Mouse (Mus musculus): ENCODE results near the gene Aff3. TPM values are rescaled to one million over a fixed set of nuclear protein-coding genes. Genes with fewer than 3 reads are reported as not detected.

Aff3 gene
- 10 to 100 TPM; 15.3 to 16.4 TPM for total RNA-seq (2021)
- long read RNA-seq, experiment 1 = 0 reads
- long read RNA-seq, experiment 2, partial matches to known transcripts = 1 of 4 reads
- long read RNA-seq, experiment 2, other reads (novel, unspliced or antisense) = 3 of 4 reads

DNA sequence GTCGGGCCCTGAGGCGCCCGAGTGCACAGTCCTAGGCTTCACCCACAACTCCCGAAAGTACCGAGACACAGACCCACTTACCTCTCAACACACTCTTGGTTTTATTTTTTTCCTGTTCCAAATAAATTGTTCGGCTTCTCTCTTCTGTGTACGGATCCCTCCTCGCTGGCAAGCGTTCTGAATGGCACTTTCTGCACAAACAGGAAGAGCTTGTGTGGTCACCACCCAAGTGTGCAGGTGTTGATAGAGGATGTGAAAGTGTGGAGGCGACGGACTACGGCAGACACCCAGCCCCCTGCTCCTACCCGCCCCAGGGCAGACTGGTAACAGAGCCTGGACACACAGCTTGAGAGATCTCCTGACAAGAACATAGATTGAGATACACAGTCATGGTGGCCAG lies at the start of gene Aff3:
Gene Aff3 (minus strand): TSS at position 179 of the 400 bp plus-strand sequence.
- DNase-seq (ENCODE audit: low spot score in 2 of 2) = no peak

DNA sequence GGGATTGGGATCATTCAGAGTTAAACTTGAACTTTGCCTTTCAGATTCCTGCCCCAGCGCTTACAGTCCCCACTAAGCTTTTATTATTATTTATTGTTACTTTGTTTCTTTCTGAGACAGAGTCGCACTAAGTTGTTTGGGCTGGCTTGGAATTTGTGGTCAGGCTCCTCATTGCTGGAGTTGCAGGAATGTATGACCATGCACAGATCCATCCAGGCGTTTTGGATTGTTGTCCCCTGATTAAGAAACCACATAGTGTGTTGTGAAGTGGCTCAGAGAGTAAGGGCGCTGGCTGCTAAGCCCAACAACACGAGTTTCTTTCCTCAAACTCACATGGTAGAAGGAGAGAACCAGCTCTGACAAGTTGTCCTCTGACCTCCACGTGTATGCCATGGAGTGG lies 35.9 kb upstream of the Aff3 start:
- no peak for DNase-seq (ENCODE audit: low spot score in 2 of 2)

DNA sequence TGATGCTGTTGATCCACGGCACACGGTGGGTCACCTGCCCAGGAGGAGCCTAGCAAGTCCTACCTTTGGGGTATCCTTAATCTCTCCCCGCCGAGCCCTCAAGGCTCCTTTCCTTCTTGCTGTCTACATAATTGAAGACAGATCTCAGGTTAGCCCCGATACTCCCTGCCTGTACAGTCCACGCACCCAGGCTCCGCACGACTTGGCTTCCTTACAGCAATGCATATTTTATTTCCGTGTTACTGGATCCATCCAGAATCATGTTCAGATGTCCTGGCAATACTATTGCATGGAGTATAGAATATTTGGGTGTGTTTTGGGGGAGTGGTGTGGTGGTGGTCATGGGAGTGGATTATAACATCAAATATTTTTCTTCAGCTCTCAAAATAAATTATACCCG lies 34.5 kb upstream of the Aff3 start:
- no peak for DNase-seq (ENCODE audit: low spot score in 2 of 2)

DNA sequence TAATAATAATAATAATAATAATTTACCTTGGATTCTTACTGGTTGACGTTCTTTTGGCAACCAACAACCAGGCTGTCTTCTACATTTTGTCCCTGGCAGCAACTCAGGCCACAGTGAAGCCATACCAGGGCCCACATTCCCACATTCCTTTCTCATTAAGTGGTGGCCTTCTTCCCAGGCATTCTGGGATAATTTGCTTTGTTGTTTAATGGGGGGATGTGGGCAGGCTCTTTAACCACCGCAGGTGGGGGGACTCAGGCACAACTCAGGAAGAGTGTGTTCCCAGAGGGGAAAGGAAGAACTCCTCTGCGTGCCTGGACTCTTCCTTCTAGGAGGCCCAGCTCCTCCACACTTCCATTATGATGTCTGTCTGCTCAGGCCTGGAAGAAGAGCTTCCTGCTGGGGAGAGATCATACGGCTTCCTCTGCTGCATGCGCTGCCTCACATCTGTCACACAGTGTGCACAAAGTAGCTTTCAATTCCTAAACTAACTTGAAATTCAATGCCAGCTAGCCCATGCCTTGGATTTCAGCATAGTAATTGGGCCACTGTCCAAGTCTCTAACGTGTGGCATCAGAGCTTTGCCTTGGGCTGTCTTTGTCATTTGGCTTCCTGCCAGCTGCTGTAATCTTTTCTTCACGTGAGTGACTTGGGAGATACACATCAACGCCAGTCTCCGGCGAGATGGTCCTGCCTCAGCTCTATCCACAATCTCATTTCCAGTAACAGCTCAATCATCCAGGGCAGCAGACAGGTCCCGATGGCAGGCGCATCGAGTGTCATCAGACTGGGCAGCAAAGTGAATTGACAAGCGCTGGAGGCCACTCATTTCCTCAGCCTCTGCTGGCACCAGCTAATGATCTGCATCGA lies 31.3 kb upstream of the Aff3 start:
- no peak for DNase-seq (ENCODE audit: low spot score in 2 of 2)

DNA sequence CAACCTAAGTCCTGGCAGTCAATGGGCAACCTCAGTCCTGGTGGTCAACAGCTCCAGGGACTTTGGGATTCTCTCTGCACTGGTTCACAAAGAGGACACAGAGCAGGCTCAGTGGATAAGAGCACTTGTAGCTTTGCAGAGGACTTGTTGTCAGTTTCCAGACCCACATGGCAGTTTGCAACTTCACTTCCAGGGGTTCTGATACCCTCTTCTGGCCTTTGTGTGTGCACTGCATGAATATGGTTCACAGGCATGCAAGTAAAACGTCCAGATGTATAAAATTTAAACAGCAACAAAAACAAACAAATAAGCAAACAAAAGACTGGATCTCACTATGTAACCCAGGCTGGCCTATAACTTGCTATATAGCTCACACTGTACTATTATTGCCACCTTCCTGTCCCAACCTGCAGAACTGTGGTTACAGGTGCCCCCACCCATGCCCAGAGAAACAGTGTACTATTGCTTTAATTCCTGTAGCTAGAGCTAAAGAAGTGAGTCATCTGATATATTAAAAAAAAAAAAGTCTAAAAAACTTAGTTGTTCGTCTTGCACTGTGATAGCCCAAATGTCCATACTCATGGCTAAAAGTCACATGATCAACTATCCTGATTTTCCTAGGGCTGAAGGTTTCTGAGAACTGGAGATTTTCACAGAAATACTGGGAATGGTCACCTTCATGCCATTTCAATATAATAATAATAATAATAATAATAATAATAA lies 30.5 kb upstream of the Aff3 start:
- DNase-seq (ENCODE audit: low spot score in 2 of 2) = no peak

DNA sequence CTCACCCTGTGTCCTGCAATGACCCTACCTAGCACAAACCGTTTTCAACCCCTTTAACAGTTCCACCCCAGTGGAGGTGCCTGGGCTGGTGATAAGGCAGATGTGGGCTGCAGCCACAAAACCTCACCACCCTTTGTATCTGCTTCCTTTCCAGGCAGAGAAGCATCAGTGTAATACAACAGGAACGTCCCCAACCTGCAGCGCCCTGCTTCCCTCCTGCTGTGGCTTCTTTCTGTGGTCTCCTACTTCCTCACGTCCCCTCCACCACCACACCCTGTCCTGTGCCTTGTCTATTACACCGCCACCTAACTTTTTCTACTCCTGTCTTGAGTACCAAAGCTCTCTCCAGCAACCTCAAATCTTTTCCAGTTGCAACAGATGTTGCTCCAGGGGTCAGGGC lies 29.4 kb upstream of the Aff3 start:
- no peak for DNase-seq (ENCODE audit: low spot score in 2 of 2)

DNA sequence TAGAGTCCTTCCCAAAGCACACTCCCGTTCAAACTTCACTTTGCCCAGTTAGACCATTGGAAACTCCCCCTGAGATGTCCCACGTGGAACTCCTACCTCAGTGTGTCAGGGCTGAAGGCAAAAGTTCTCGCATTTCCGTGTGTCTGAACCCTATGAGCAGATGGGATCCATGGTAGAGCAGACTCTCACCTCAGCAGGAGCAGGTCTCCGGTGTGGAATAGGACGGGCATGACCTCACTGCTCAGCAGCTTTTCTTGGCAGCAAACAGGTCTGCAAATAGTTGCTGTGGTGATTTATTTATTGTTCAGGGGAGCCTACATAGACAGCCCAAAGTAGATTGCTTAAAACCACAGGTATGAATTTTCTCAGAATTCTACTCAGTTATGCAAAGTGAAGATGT lies 25.7 kb upstream of the Aff3 start:
- DNase-seq (ENCODE audit: low spot score in 2 of 2) = no peak

DNA sequence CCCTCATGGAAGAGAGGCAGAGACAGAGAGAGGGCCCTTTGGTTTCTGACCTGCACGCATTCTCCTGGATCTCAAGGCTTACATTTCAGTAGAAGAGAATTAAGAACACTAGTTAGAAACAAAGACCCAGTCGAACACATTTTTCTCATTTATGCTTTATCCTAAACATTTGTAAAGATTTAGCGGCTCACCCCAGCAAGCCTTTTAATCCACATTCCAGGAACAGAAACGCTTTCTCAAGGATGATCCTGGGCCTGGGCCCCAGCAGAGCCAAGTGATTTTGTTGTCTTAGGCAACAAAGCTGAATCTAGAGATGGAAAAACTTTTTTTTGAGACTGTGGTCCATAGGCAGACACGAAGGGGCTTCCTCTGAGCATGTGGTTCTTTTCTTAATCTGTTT lies 23.5 kb upstream of the Aff3 start:
- no peak for DNase-seq (ENCODE audit: low spot score in 2 of 2)

DNA sequence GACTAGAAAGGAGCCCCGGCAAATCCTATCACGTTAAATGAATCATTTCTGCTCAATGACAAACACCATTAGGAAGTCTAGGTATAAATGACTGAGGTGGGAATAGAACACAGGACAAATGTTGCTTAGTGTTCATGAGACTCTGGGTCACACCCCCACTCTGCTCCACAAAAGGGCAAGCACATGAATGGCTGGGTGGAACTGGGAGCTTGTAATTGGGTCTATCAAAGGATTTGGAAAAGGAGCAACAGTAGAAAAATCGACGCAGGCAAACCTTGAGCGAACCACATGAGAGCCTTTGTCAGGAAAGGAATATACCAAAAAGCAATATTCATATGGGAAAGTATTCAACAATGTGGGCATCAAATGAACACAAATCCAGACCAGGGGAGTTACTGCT lies 21.0 kb upstream of the Aff3 start:
- no peak for DNase-seq (ENCODE audit: low spot score in 2 of 2)

DNA sequence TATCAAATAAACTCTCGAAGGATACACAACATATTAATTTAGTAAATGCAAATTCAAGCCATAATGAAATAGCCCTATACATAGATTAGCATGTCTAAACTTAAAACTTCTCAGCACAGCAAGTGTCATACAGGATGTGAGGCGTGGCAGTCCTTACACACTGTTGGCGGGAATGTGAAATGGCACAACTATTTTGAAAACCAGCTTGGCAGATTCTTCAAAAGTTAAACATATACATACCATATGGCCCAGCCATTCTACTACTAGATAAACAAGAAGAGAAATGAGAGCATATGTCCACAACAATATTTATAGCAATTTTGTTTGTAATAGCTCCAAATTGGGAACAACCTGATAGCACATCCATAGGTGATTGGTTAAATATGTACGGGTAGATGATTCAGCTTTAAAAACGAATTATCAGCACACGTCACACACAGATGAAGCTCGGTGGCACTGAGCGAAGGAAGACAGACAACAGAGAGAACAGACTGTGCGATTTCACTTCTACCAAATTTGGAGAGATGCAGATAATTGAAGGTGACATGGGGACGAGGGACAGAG lies 18.5 kb upstream of the Aff3 start:
- DNase-seq (ENCODE audit: low spot score in 2 of 2) = no peak

DNA sequence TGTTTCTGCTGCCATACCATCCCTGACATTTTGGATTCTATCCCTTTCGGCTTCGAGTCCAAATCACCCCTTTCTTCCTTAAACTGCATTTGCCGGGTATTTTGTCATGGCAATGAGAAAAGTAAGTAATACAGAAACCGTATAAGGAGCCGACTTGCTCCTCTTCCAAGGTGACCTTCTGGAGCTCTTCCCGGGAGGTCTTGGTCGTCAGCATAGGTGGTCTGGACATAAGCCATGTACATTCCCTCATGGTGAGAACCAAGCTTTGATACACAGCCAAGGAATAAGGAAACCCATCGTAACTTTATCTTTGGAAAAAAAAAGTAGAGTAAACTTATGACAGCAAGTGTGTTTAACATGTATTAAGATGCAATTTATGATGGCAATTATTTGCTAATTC lies 15.1 kb upstream of the Aff3 start:
- no peak for DNase-seq (ENCODE audit: low spot score in 2 of 2)

DNA sequence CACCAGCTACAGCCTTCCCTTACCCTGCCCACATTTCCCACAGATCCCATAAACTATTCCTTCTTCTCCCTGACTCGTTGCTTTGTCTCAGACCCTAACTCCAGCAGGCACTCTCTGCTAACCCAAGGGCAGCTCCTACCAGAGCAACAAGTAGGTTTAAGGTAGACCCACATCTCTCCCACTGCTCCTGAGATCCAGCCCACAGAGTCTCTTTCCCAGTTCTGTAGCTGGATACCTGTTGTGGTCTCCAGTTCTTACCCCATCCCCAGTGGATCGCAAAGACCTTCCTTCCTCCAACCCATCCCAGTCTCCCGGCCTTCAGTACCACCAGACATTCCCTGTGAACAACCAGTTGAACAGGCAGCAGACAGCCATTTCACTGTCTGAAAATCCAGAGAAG lies 7.0 kb upstream of the Aff3 start:
- DNase-seq (ENCODE audit: low spot score in 2 of 2) = no peak

DNA sequence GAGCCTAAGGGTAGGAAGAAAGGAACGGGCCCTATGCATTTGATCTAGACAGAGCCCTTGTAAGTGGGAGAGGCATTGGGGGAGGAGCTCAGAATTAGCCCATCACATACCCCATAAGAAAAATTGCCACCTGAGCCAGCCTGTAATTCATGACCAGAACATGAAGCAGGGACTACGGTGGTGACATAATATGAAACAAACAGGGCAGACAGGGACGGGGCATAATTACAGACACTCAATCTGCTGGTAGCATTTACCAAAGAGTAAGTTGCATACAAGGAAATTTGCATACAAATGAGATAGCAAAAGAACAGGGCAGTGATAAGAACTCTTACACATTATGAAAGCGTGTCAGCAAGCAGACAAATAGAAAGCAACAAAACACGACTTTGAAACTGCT lies 6.3 kb upstream of the Aff3 start:
- DNase-seq (ENCODE audit: low spot score in 2 of 2) = no peak

DNA sequence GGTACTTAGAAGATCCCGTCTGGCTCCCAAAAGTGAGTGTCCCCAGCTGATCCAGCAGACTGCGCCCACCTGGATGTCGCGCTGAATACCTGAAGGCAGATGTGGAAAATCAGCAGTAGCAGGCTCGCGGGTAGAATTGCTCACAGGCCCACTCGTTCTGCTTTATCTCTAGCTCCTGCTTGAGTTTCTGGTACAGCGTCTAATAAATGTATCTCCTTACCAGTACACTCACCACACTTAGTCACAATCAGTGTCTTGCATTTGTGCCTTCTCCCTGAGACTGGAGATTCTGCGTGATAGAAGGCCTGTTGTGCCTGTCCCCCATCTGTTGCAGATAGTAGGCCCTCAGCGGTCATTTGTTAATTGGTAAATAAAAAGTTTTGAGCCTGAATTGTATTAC lies 3.6 kb upstream of the Aff3 start:
- no peak for DNase-seq (ENCODE audit: low spot score in 2 of 2)

DNA sequence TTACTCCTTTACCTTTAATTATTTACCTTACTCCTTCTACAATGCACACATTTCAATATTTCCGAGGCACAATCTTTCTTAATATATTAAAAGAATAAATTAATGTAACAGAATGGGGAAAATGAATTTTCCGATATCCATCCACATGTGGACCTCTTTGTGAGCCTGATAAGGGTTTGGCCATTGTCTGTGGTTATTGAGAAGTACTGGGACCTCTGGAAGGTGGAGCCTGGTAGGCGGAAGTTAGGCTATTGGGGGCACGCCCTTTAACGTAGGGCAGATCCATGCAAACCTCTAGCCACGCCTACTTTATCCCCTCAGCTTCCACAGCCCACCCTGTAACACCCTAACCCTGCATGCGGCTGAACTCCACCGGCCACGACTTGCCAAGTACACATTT lies 3.1 kb upstream of the Aff3 start:
- DNase-seq (ENCODE audit: low spot score in 2 of 2) = no peak

DNA sequence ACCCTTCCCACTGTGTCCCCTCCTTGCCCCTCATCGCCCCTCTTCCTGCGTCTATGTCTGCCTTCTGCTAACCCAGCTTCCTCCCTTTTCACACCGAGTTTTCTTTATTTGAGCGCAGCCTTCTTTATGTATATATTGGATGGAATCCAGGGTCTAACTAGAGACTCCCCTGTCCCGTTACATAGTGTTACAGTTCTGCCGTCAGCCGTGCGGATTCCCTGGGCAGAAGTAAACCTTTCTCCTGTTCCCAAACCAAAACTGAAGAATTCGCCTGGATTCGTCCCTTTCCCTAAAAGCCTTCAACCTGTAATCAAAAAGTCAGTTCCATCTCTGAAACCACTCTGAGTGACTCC lies 2.0 kb upstream of the Aff3 start:
- no peak for DNase-seq (ENCODE audit: low spot score in 2 of 2)

DNA sequence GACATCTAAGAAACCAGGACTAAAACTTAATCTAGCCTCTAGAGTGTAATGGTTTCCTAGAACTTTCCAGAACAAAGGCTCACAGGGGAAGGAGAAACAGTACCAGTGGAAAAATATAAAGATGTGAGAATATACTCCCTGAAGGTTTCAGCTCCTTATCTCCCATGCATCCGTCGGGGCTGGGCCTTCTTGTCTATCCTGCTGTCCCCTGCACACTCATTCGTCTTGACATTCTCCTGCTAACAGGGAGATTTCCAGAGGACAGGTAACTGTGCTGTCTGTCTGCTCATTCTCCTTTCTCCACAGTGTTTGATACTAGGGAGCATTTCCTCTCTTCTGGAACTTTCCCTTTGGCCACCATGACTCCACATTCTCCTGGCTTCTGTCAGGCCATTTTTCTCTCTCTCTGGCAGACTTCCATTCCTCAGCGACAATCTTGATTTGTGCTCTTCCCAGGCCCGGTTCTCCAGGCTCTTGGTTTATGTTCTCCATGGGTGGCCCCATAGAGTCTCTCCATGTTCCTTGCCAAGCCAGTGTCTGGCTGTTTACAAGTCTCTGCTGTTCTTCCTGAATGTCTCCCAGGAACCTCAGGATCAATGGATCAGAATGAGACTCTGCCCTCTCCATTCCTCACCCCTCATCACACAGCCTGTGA lies 1.5 kb upstream of the Aff3 start:
- DNase-seq (ENCODE audit: low spot score in 2 of 2) = no peak

DNA sequence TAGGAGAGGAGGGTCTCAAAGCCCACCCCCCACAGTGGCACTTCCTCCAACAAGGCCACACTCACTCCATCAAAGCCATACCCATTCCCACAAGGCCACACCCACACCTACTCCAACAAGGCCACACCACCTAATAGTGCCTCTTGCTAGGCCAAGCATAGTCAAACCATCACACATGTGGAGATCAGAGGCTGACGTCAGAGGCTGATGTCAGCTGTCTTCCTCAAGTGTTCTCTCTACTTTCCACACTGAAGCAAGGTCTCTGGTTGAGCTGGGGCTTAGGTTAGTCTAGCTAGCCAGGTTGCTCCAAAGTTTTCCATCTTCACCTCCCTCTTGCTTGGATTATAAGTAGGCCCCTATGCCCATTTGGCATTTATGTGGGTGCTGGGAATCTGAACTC lies 856 bp upstream of the Aff3 start:
- DNase-seq (ENCODE audit: low spot score in 2 of 2) = no peak

DNA sequence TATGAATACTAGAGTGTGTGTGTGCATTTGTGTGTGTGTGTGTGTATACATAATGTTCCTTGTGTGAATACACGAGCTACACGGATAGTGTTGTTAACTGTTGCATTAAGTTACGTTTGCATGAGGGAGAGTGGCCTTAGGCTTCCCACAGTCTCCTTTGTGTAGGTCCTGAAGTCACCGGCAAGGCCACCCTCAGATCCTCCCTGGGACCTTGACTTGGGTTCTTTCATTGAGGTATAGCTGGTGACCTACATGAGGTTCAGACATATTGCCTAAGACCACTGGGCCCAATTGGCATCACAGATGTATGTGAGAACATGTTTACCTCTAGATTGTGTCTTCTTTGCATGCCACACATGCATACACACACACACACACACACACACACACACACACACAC lies 494 bp downstream of the Aff3 start:
- DNase-seq (ENCODE audit: low spot score in 2 of 2) = no peak

DNA sequence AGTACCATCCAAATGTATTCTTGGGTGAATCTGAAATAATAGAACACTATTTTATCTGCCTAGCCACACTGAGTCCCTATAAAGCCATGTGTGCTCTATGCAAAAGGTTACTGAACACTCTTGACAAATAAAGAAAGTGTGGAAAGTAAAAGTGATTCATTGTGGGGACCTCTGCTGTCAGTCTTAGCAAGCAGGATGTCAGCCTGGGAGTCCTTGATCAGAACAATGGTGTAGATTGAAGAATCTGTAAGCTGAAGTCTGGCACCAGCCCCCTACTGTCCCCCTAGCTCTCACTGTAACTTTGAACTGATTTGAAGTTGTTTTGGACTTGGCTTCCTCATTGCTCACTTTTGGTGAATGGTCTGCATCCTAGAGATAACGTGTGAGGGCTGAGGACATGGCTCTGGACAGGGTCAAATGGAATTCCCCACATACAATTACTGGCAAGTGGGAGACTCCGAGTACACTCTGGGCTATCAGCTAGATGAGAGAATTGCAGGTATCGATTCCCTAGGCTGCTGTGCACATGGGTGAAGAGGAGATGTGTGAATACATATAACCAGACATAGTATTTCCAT lies 2.0 kb downstream of the Aff3 start:
- DNase-seq (ENCODE audit: low spot score in 2 of 2) = no peak

DNA sequence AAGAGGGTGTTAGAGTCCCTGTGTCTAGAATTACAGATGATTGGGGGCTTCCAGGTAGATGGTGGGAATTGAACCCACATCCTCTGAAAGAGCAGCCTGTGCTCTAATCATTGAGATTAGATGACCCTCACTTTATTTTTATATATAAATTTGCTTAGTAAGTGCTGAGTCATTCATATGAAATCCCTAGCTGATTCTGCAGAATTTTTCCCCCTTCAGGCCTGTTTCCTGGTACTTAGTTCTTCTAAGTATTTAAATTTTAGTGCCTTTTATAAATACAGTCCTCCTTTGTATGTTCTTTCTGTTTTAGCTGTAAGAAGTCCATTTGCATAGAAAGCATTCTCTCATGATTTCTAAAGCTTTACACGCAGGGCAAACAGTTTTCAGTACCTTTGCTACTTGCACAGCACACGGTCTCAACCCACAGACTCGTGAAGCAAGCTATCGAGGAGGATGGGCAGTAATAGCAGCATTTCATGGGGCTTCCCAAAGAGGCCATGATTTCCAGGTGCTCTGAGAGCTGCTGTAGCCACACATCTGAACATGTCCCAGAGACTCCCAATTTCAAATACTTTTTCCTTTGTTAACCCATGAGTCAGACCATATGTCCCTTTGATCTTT lies 5.7 kb downstream of the Aff3 start:
- no peak for DNase-seq (ENCODE audit: low spot score in 2 of 2)
